Mouse (Mus musculus): ENCODE results near the gene Ccr10. TPM values are rescaled to one million over a fixed set of nuclear protein-coding genes. Genes with fewer than 3 reads are reported as not detected.
"Not testable (repeated sequence)": the region's sequence is repeated elsewhere in the genome, so short reads cannot be mapped to it uniquely, and the experiment has no call there.

Ccr10 gene
- total RNA-seq, 2 experiments from 2014 or later, result 0.18 TPM; not detected in 1

GRCm38 (mm10) chr11:101130056-101130756, 45.0 kb downstream of the Ccr10 start:
- no peak for DNase-seq (ENCODE audit: low spot score in 2 of 2)

- no peak for DNase-seq (ENCODE audit: low spot score in 2 of 2)
Measured at GRCm38 (mm10) chr11:101128996-101129577, 46.2 kb downstream of the Ccr10 start.

- DNase-seq (ENCODE audit: low spot score in 2 of 2), result no peak
Measured at GRCm38 (mm10) chr11:101127075-101127474, 48.2 kb downstream of the Ccr10 start.

- DNase-seq (ENCODE audit: low spot score in 2 of 2), result not testable (repeated sequence)
Measured at GRCm38 (mm10) chr11:101125008-101125407, 50.2 kb downstream of the Ccr10 start.

- not testable (repeated sequence) for DNase-seq (ENCODE audit: low spot score in 2 of 2)
Measured at GRCm38 (mm10) chr11:101124494-101124893, 50.7 kb downstream of the Ccr10 start.

Small RNAs within 50 kb of the gene (microRNA-seq; reads per million reads assigned to microRNA genes)
- gene Gm27626, result 0 reads per million in 2 experiments

Other genes with a start within 250 kb of the Ccr10 start
- gene Stat3, start 235.9 kb downstream of the Ccr10 start, total RNA-seq (2021), result 10 to 100 TPM; 35.5 to 35.9 TPM
- gene Cavin1, start 204.6 kb downstream of the Ccr10 start, total RNA-seq (2021), result 10 to 100 TPM; 15.8 to 16.0 TPM
- gene Atp6v0a1, start 166.0 kb downstream of the Ccr10 start, total RNA-seq (2021), result 100 to 1,000 TPM; 421 to 426 TPM
- gene Naglu, start 105.4 kb downstream of the Ccr10 start, total RNA-seq (2021), result 1 to 10 TPM; 6.9 to 8.6 TPM
- gene Hsd17b1, start 97.0 kb downstream of the Ccr10 start, total RNA-seq (2021), result 1 to 10 TPM in 1 of 2 experiments, under 1 TPM in 1; 0.66 to 1.5 TPM
- 10 to 100 TPM; 24.5 to 25.7 TPM for gene Coasy, start 92.9 kb downstream of the Ccr10 start, total RNA-seq (2021)
- 10 to 100 TPM; 41.6 to 44.3 TPM for gene Mlx, start 88.2 kb downstream of the Ccr10 start, total RNA-seq (2021)
- 1 to 10 TPM; 3.4 to 5.4 TPM for gene Psmc3ip, start 80.0 kb downstream of the Ccr10 start, total RNA-seq (2021)
- gene Retreg3, start 55.5 kb downstream of the Ccr10 start, total RNA-seq (2021), result 10 to 100 TPM; 57.2 to 58.1 TPM
- gene Tubg1, start 55.5 kb downstream of the Ccr10 start, total RNA-seq (2021), result 10 to 100 TPM; 43.7 to 46.5 TPM
- gene Tubg2, start 19.5 kb downstream of the Ccr10 start, total RNA-seq (2021), result 10 to 100 TPM; 40.2 to 42.7 TPM
- 100 to 1,000 TPM; 154 to 162 TPM for gene Cntnap1, start 4.9 kb downstream of the Ccr10 start, total RNA-seq (2021)
- gene Plekhh3, start 4.1 kb downstream of the Ccr10 start, total RNA-seq (2021), result 10 to 100 TPM; 15.0 to 15.3 TPM
- gene Ezh1, start 51.0 kb upstream of the Ccr10 start, total RNA-seq (2021), result 10 to 100 TPM; 79.0 to 84.0 TPM
- gene Ramp2, start 70.6 kb upstream of the Ccr10 start, total RNA-seq (2021), result 10 to 100 TPM; 62.2 to 72.8 TPM
- gene Vps25, start 78.3 kb upstream of the Ccr10 start, total RNA-seq (2021), result 10 to 100 TPM; 61.8 to 65.6 TPM
- 10 to 100 TPM in 1 of 2 experiments, 1 to 10 TPM in 1; 9.8 to 10.4 TPM for gene Wnk4, start 85.1 kb upstream of the Ccr10 start, total RNA-seq (2021)
- under 1 TPM; 0.30 to 0.47 TPM for gene Cntd1, start 103.6 kb upstream of the Ccr10 start, total RNA-seq (2021)
- gene Coa3, start 103.7 kb upstream of the Ccr10 start, total RNA-seq (2021), result 100 to 1,000 TPM; 102 to 103 TPM
- 100 to 1,000 TPM; 211 to 217 TPM for gene Becn1, start 126.8 kb upstream of the Ccr10 start, total RNA-seq (2021)
- gene Psme3, start 140.8 kb upstream of the Ccr10 start, total RNA-seq (2021), result 100 to 1,000 TPM; 118 to 127 TPM
- 1 to 10 TPM; 6.3 to 7.0 TPM for gene Aoc2, start 149.6 kb upstream of the Ccr10 start, total RNA-seq (2021)
- under 1 TPM; 0.36 to 0.47 TPM for gene Aoc3, start 155.2 kb upstream of the Ccr10 start, total RNA-seq (2021)
- not detected for gene G6pc, start 192.1 kb upstream of the Ccr10 start, total RNA-seq (2021)
- 10 to 100 TPM; 45.9 to 51.1 TPM for gene Aarsd1, start 242.2 kb upstream of the Ccr10 start, total RNA-seq (2021)
- 1 to 10 TPM; 6.3 to 6.4 TPM for gene Gm27029, start 249.4 kb upstream of the Ccr10 start, total RNA-seq (2021)
- 10 to 100 TPM; 36.5 to 36.8 TPM for gene Rundc1, start 249.6 kb upstream of the Ccr10 start, total RNA-seq (2021)
- 1 to 10 TPM in 1 of 2 experiments, under 1 TPM in 1; 0.99 to 2.0 TPM for gene Ptges3l, start 249.9 kb upstream of the Ccr10 start, total RNA-seq (2021)